Mouse (Mus musculus) ZHBTc4 (cell line): ENCODE measurements around the gene Pno1.
"Not testable (repeated sequence)": the region's sequence is repeated elsewhere in the genome, so short reads cannot be mapped to it uniquely, and the experiment has no call there.

Experiments
- DNase-seq: peaks from one replicate; pipeline ENCODE4 v3.0.0-alpha.2; 2011; ENCODE audit warnings: low read depth, low spot score

Pno1 gene

DNA sequence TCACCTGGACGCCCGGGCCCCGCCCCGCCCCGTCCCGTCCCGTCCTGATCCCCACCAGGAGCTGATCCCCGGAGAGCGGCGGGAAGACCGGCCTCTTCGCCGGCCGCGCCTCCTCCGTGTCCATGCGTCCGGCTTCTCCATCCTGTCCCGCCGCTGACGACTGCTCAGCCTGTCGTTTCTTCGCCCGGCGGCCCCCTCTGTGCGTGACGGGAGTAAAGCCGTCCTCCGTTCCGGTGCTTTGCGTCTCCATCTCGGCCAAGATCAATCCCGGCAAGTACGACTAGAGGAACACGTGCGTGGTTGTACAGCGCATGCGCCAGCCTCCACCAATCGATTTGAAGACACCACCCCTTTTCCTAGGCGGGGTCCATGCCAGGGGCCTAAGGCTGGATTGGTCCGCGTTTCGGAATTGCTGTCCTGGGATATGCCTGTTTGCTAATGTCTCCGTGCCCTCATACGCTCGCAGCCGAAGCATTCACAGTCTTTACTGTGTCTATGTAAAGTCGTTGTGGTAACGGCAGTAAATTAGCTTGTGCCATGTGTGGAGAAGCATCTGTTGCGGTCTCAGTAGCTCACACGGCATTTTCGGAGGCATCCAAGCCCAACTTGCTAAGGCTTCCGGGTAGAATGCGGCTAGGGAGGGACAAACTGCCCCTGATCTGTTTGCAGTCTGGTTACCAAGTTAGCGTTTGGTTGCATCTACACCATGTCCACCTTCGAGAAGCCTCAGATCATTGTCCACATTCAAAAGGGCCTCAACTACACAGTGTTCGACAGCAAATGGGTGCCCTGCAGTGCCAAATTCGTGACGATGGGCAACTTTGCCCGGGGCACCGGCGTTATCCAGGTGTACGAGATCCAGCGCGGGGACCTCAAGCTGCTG lies at the start of gene Pno1:
Gene Pno1 (minus strand): TSS at position 311 of the 883 bp plus-strand sequence.
- peak; percentile 98 for DNase-seq

DNA sequence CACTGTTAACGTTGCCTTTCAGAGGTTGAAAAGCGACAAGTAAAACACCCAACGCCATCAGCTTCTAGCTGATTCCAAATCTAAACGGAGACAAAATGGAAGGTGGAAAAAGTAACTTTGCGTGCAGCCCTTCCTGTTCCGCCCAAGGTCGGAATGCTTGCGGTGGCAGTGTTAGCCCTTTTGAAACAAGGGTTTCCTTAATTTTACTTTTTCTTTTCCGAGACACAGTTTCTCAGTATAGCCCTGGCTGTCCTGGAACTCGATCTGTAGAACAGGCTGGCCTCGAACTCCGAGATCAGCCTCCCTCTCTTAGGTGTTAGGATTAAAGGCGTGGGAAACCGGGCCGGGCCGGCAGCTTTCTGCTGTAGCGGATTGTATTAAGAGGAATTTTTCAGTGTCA lies 46.5 kb upstream of the Pno1 start:
- no peak for DNase-seq

DNA sequence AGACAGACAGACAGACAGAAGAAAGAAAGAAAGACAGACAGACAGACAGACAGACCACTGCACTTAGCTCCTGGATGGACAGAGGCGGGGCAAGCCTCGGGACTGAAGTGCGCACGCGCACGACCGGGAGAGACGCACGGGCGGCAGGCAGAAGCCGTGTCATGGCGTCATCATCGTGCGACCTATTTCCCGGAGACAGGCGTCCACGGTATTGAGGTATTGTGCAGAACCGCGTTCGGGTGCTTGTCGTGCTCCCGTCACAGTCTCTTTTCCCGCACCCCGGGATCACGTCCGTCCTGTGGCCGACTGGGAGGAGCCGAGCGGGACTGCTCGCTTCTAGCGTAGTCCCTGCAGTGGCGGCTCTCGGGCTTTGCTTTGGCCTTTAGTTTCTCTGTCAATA lies 46.1 kb upstream of the Pno1 start, which contains the start of gene C1d:
Gene C1d (plus strand): TSS at position 137 of the 400 bp plus-strand sequence.
- peak; percentile 97 for DNase-seq

DNA sequence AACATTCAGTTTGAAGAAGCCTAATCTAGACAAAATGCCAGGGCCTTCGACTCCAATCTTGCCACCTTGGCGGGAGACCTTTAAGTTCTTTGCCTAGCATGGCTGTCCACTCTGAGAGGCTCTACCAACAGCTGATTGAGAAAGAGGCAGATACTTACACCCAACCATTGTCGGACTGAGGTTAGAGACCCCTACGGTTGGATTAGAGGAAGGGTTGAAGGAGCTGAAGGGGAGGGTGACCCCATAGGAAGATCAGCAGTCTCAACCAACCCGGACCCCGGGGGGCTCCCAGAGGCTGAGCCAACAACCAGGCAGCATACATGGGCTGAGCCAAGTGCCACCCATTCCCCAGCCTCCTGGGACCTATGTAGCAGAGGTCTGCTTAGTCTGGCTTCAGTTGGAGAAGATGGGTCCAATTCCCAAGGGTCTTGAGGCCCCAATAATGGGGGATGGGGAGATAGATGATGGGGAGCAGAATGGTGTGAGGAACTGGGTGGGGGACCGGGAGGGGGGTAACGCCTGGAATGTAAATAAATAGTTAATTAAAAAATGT lies 45.5 kb upstream of the Pno1 start:
- DNase-seq: no peak

DNA sequence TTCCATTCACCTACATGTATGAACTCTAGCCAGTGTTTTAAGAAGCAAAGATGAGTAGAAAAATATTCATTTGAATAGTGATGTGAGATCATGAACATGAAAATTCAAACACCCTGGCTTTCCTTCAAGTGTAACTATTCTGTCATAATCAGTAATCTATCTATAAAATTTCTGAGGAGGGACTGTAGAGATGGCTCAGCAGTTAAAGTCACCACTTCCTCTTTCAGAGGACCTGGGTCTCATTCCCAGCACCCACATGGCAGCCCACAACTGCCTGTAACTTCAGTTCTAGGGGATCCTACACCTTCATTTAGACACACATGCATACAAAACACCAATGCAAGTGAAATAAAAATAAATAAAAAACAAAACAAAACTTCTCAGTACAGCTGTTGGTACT lies 37.3 kb upstream of the Pno1 start:
- DNase-seq: no peak

DNA sequence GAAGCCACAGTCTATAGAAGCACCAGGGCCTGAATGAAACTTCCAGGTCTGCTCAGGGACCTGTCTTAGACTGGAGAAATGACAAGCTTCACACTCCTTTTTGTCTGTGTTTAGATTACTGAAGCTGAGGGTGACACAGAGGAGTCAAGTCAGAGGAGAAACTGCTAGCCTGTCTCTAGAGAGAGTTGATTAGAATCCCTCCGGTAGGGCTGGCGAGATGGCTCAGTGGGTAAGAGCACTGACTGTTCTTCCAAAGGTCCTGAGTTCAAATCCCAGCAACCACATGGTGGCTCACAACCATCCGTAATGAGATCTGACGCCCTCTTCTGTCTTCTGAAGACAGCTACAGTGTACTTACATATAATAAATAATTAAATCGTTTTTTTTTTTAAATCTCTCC lies 27.2 kb upstream of the Pno1 start:
- DNase-seq: not testable (repeated sequence)

DNA sequence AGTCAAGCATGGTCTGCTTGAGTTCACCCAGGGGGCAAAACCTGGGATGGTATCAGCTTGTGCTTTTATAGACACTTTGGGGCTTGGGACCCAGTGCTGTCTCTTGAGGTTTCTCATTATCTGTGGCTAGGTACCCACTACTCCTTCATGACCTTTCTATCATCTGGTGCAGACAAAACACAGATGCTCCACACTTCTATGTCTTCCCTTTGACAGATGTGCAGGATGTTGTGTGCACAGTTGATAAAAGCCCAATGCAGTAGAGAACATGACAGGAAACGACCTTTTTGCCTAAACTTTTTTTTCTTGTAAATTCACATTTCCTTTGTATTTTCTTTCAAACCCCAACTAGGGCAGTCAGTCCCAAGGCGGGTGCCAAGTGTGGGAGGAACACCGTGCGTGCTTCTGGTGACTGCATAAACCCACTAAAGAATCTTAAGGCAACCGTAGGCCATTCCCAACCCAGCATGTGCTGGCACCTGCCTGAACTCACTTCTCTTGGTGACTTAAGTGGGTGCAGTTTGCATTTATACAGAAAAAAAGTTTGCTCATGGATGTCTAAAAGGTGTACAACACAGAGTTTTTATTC lies 25.2 kb upstream of the Pno1 start:
- no peak for DNase-seq

DNA sequence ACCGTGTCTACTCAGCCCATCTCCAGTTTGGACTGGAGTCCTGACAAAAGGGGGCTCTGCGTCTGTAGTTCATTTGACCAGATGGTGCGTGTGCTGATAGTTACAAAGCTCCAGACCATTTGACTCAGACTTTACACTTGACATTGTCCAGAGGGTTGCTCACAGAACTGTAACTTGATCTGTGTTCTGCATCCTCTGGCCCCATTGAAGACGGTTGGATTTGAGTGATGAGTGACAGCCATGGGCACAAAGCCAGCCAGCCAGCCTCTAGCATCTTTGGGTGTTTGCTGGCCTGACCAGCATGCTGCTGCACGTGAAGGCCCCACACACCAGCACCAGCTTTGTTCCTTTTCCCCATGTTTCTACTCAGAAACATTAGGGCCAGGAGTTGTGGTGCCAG lies 21.4 kb upstream of the Pno1 start:
- no peak for DNase-seq

DNA sequence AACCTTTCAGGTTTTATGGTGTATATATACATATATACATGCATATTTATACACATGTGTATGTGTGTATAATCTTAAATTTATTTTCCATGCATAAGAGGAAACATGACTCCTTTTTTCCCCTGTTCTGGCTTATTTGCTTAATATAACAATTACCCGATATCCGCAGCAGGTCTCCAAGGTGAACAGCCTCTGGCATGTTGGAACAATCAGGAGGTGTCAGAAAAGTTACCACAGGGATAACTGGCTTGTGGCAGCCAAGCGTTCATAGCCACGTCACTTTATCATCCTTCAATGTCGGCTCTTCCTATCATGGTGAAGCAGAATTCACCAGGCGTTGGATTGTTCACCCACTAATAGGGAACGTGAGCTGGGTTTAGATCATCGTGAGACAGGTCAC lies 9.8 kb upstream of the Pno1 start:
- DNase-seq: no peak

DNA sequence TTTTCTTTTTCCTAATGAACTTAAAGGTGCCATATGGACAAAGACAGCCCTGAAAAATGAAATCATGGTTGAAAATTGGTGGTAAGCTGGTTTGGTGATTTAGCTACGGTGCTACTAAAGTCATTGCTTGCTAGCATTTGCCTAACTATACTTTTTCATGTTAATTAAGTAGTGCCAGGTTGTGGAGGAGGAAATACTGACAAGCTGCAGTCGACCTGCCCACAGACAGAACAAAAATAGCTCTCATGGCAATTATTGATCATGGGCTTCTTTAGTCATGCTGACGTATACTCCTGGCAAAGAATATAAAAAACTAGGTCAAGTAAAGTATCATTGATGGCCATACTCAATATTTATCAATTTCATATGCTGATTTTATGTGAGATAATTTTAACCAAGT lies 4.1 kb upstream of the Pno1 start:
- no peak for DNase-seq

DNA sequence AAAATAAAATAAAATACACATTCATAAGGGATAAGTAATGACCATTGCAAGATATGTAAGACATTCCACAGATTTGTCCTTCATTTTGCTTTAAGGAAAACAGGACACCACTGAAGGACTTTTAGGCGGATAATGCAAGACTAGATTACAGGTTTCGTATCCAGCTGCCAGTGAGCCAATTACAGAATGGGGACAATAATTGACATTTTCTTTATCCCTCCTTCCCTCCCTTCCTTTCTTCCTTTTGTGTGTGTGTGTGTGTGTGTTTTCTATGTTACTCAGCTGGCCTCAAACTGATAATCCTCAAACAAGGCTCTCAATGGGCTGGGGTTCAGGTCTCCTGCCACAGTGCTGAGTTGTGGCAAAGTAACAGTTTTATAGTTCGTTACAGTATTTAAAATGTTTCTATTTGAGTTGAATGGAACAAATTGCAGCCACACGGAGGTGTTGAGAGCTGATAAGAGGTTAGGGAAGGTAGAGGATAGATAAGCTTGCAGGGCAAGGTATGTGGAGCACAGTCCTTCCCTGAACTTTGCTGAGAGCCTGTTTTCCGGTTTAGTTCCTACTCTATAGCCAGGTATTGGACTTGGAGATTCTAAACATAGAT lies 1.6 kb upstream of the Pno1 start:
- DNase-seq: no peak

DNA sequence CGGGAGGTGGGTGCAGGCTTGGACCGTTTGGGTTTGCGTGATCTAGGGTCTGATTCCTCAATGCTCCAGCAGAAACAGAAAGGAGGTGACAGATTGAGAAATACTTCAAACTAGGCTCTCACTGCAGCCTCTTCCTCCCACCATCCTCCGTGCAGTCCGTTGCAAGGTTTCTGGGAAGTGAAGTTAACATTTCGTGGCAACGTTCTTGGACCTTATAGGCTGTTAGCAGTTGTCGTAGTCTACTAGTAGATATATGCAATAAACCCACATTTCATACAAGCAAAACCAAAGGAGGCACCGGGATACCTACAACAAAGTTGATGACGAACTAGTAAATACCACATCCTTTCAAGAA lies 750 bp upstream of the Pno1 start:
- DNase-seq: no peak

DNA sequence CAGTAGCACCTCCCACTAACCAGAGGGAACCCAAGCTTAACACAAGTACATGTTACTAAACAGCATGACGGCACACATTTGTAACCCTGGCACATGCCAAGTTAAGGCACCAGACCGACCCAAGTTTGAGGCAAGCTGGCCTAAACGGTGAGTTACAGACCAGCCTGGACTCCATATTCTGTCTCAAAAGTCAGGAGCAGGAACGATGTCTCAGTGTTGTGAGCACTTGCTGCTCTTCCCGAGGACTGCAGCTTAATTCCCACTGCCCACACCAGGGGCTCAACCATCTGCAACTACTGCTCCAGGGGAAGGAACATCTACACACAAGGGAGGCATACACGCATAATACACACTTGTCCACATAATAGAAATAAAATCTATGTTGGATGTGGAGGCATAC lies 8.9 kb downstream of the Pno1 start:
- DNase-seq: no peak

DNA sequence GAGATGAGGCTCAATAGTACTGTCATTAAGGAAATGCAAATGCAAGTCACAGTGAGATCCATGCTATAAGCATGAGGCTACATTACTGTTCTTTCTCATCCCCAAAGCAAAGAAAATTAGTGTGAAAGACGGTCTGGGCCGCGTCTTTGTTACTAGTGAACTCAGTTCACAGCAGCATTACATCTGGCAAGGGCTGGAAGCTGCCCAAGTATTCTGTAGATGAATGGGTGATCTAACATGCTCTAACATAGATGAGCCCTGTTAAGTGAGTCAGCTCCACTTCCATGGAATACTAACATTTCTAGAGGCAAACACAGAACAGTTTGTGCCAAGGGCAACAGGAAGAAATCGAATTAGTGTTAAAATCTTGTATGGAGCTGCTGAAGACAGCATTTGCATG lies 10.4 kb downstream of the Pno1 start:
- DNase-seq: no peak

DNA sequence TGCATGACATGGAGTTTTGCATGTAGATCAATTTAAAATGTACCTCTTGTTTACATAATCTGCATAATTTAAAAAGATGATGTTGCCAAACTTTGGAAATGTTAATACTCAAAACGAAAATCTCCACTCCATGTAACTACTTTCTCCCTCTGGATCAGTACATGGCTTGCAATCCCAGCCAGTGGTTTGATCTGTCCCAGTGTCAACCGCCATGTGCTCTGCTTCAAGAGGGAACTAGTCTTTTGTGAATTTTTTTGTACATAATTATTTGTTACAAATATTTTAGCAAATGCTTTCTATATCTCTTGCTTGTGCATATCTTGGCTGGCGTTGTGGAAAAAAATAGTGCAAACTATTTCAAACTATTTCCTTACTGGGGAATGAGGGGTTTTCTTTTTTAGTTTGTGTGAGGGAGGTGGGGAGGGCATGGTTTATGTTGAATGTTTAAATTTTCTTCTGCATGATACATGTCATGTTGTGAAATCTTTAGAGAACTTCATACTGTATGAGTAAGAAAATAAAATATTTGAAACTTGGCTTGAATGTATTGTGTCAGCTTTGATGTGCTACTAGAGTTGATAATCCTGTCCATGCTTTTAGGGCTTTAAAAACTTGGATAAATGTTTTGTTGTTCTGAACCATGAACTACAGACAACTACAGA lies 11.4 kb downstream of the Pno1 start:
- no peak for DNase-seq

DNA sequence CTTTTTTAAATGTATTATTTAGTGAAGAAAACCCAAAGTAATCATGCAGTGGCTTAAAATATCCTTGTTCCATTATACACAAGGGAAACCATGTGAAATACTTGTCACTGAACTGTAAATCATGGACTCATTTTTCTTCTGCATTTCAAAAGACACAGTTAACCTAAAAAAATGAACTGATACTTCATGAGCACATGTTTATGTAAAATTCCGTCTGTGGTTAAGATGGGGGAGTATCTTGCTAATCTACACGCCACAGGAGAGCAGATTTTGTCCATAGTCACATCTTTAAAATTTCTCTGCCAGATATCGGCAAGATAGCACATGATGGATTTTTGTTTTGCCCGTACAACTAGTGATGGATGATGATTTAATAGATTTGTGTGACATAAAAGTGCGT lies 12.2 kb downstream of the Pno1 start:
- DNase-seq: no peak

DNA sequence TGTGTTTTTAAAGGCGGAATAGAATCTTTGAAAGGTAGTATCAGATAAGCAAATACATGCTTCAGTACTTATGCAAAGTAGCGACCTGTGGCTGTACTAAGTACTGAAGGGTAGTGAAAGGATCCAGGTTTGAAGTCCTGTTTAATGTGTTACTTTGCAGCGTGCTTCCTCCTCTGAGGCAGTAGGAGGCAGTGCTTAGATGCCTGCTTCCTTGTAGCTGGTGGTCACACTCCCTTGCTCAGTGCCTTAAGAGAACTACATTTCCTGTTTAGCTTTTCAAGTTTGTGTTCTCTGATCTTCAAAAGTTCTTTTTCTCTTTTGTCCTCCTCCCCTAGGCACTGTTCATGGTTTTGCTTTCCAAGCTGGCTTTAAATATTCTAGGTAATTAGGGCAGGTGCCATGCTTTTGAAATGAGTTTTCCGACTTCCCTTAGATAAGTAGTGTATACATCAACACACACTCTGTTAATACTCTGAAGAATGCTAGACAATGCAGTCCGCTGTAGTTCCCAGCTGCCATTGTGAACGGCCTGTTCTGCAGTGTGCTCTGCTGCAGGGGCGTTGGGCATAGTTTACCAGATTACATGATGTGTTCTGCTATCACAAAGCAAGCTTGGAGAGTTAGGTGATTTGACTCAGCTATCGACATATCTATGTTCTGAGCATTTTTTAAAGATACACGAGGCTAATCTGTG lies 19.1 kb downstream of the Pno1 start:
- peak; percentile 61 for DNase-seq

DNA sequence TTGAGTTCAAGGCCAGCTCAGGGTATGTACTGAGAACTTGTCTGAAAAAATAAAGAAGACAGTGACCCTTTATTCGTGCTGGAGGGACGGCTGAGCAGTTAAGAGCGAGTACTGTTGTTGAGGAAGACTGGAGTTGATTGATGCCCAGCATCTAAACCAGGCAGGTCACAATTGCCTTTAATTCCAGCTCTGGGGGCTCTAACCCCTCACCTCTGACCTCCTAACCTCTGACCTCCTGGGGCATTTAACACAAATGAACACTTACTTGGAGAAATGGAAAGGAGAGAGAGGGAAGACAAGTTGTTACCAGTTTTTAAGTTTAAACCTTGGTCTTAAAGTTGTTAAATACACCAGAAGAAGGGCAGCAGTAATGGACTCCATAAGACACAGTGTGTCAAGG lies 22.6 kb downstream of the Pno1 start:
- no peak for DNase-seq

DNA sequence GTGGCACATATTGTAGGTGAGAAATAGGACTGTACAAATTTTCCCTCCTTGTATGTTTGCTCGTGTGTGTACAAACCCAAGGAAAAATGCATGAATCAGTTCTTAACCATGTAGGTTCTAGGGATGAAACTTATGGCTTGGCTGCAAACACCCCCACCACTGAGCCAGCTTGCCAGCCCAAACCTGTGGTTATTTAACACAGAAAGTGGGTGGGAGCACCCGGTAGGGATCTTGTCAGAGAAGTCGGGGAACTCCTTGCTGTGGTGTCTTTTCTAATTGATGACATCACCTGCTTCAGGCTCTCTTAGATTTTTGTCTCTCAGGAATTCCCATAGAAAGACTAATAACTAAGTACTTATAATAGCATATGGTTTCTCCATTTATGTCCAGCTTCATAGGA lies 23.7 kb downstream of the Pno1 start:
- DNase-seq: no peak

DNA sequence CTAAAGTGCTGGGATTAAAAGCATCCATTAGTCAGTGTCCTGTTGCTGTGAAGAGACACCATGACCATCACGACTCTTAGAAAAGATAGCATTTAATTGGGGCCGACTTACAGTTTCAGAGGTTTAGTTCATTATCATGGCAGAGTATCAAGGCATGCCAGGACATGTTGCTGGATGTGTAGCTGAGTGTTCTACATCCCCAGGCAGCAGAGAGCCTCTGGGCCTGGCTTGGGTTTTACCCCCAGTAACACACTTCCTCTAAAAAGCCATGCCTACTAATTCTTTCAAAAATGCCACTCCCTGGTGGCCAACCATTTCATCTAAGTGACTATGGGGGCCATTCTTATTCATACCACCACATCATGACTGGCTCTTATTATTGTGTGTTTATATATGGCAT lies 28.2 kb downstream of the Pno1 start:
- peak; percentile 47 for DNase-seq

DNA sequence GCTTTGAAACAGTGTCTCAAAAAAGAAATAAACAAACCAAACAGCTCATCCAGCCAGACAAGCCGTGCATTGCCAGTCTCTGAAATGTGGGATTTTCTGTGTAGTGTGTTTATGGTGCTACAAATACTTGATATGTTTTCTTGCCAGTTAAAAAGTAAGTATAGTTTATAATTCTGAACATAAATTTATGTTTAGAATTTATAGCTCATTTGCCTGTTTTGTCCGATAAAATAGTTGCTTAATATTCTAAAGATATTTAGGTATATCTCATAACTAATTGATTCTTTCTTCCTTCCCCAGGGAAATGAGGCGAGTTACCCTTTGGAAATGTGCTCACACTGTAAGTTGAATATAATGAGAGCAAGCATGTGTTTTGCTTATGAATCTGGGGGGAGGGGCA lies 29.6 kb downstream of the Pno1 start, which contains the start of gene Wdr92:
Gene Wdr92 (plus strand): TSS at position 301 of the 400 bp plus-strand sequence.
- DNase-seq: no peak
